ENCODE assay signal across 16 mouse cellular contexts in the genomic region with DNA sequence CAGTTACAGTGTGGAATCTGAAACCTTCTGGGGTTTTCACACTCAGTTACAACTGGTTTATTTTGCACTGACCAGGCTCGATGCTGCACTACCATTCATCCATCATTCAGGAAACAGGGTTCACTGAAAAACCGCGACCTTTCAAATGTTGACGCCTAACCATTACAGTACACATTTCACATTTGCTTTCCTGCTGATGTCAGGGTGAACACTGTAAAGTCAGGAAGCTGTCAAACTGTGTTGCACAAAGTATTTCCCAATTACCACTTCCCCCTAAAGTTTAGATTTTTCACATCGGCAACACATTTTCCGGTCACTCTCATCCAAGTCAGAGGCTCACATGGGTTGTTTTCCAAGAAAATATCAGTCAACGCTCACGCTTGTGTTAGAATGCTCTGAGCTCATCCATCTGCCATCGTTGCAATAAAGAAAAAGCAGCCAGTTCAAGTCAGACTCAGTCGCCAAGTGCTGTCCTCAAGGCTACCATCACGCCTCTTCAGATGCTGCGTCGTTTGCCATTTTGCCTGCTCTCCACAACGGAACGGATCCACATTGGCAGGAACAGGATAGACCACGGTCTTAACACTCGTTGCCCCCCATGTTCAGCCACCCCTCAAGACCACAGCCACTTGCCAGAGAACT. TPM values are rescaled to one million over a fixed set of nuclear protein-coding genes. Genes with fewer than 3 reads are reported as not detected.
A peak's percentile ranks its signal among the peaks of the same experiment; 100 is the strongest.
DNase-seq lines count a peak whose midpoint lies in the region; ATAC-seq and TF ChIP-seq lines count a peak whose summit lies in the region.
"Had no signal": no experiment of that assay in that cellular context is flagged by ENCODE, and none has a peak within 500 bp of the region (broad histone marks: within the 10 kb centered on the region; RNA-seq: fewer than 3 reads in every experiment).

No protein-coding gene starts in this region.

- 67% methylated on average over 17 of the region's 17 CpGs for WGBS in forebrain, postnatal 0 days
- WGBS in forebrain, embryonic 10.5 days = 91% methylated on average over 17 of the region's 17 CpGs
- 40% methylated on average over 17 of the region's 17 CpGs for WGBS in lung, embryonic 14.5 days
- 50% methylated on average over 17 of the region's 17 CpGs for WGBS in lung, adult 2 months
- 82% methylated on average over 17 of the region's 17 CpGs for WGBS in forebrain, embryonic 15.5 days

- no peaks in the 10 kb centered on the region for H3K4me1 ChIP-seq in forebrain, postnatal 0 days (ENCODE audit: insufficient read depth)
- no peaks in the 10 kb centered on the region for H3K4me1 ChIP-seq in forebrain, embryonic 10.5 days
- no peaks in the 10 kb centered on the region for H3K4me1 ChIP-seq in lung, embryonic 14.5 days (ENCODE audit: insufficient read depth)
- H3K4me1 ChIP-seq in lung, adult 2 months (ENCODE audit: control insufficient read depth, insufficient read depth, low read length) = no peaks in the 10 kb centered on the region
- no peaks in the 10 kb centered on the region for H3K4me1 ChIP-seq in forebrain, embryonic 15.5 days
- H3K4me1 ChIP-seq: embryonic facial prominence, embryonic 12.5 days; forebrain, embryonic 13.5 days; midbrain, embryonic 12.5 days; neural tube, embryonic 13.5 days had no signal

- no peak overlapping the region for H3K4me3 ChIP-seq in forebrain, postnatal 0 days (ENCODE audit: low read depth, low read length)
- H3K4me3 ChIP-seq in forebrain, embryonic 10.5 days = no peak overlapping the region
- H3K4me3 ChIP-seq in lung, embryonic 14.5 days (ENCODE audit: low read depth, low read length) = no peak overlapping the region
- no peak overlapping the region for H3K4me3 ChIP-seq in lung, adult 2 months (replicated peaks; ENCODE audit: extremely low read depth, low read depth, low read length)
- H3K4me3 ChIP-seq in forebrain, embryonic 15.5 days = no peak overlapping the region
- H3K4me3 ChIP-seq: embryonic facial prominence, embryonic 12.5 days; forebrain, embryonic 13.5 days; midbrain, embryonic 12.5 days; neural tube, embryonic 13.5 days had no signal

- TF ChIP-seq POLR2A in lung, adult 2 months (IDR thresholded peaks at IDR 0.05; ENCODE audit: borderline replicate concordance, extremely low read depth, low read depth, low read length) = no peak

- H3K9ac ChIP-seq in forebrain, postnatal 0 days = no peak overlapping the region
- H3K9ac ChIP-seq in lung, embryonic 14.5 days = no peak overlapping the region
- no peak overlapping the region for H3K9ac ChIP-seq in forebrain, embryonic 15.5 days (replicated peaks)
- H3K9ac ChIP-seq: embryonic facial prominence, embryonic 12.5 days; forebrain, embryonic 13.5 days; midbrain, embryonic 12.5 days; neural tube, embryonic 13.5 days had no signal

- ATAC-seq in forebrain, postnatal 0 days = peak; percentile 63
- ATAC-seq in lung, embryonic 14.5 days (ENCODE audit: insufficient read depth) = peak; percentile 59
- peak; percentile 65 for ATAC-seq in neutrophil, adult 5-6 weeks (ENCODE audit: extremely low read depth, insufficient number of reproducible peaks, low FRiP score, poor library complexity, severe bottlenecking)
- ATAC-seq in forebrain, embryonic 15.5 days (replicated peaks) = no peak
- ATAC-seq: forebrain, embryonic 13.5 days had no signal

- H3K27ac ChIP-seq in forebrain, postnatal 0 days (ENCODE audit: low read depth, low read length) = no peak overlapping the region
- H3K27ac ChIP-seq in forebrain, embryonic 10.5 days = no peak overlapping the region
- no peak overlapping the region for H3K27ac ChIP-seq in lung, embryonic 14.5 days (ENCODE audit: low read depth)
- no peak overlapping the region for H3K27ac ChIP-seq in forebrain, embryonic 15.5 days (replicated peaks)
- H3K27ac ChIP-seq: embryonic facial prominence, embryonic 12.5 days; forebrain, embryonic 13.5 days; midbrain, embryonic 12.5 days; neural tube, embryonic 13.5 days had no signal

- H3K4me2 ChIP-seq in forebrain, postnatal 0 days (ENCODE audit: low read depth) = no peak overlapping the region
- no peak overlapping the region for H3K4me2 ChIP-seq in lung, embryonic 14.5 days
- no peak overlapping the region for H3K4me2 ChIP-seq in forebrain, embryonic 15.5 days (replicated peaks)
- H3K4me2 ChIP-seq: embryonic facial prominence, embryonic 12.5 days; forebrain, embryonic 13.5 days; liver, embryonic 11.5 days; midbrain, embryonic 12.5 days; neural tube, embryonic 13.5 days had no signal

- H3K9me3 ChIP-seq in forebrain, postnatal 0 days (ENCODE audit: low read length) = no peaks in the 10 kb centered on the region
- H3K9me3 ChIP-seq in forebrain, embryonic 10.5 days = no peaks in the 10 kb centered on the region
- H3K9me3 ChIP-seq in lung, embryonic 14.5 days (ENCODE audit: low read depth, low read length) = no peaks in the 10 kb centered on the region
- no peaks in the 10 kb centered on the region for H3K9me3 ChIP-seq in forebrain, embryonic 15.5 days
- H3K9me3 ChIP-seq: embryonic facial prominence, embryonic 12.5 days; forebrain, embryonic 13.5 days; midbrain, embryonic 12.5 days; neural tube, embryonic 13.5 days had no signal

- no peak for TF ChIP-seq CTCF in forebrain, postnatal 0 days (IDR thresholded peaks at IDR 0.05; ENCODE audit: low read depth)
- no peak for TF ChIP-seq CTCF in lung, embryonic 14.5 days (IDR thresholded peaks at IDR 0.05; ENCODE audit: low read depth)
- TF ChIP-seq CTCF in lung, adult 2 months (IDR thresholded peaks at IDR 0.05; ENCODE audit: insufficient read depth, low read length) = no peak

- no peaks in the 10 kb centered on the region for H3K36me3 ChIP-seq in forebrain, postnatal 0 days (ENCODE audit: insufficient read depth)
- H3K36me3 ChIP-seq in forebrain, embryonic 10.5 days (replicated peaks) = no peaks in the 10 kb centered on the region
- no peaks in the 10 kb centered on the region for H3K36me3 ChIP-seq in lung, embryonic 14.5 days (ENCODE audit: insufficient read depth)
- H3K36me3 ChIP-seq in forebrain, embryonic 15.5 days = no peaks in the 10 kb centered on the region
- H3K36me3 ChIP-seq: embryonic facial prominence, embryonic 12.5 days; midbrain, embryonic 12.5 days; neural tube, embryonic 13.5 days had no signal

- DNase-seq in forebrain, postnatal 0 days = peak; percentile 5
- DNase-seq in forebrain, embryonic 10.5 days (ENCODE audit: extremely low spot score, low spot score) = no peak
- DNase-seq in lung, embryonic 14.5 days = peak; percentile 67
- no peak for DNase-seq in lung, adult 2 months
- DNase-seq in lung, postnatal 10 days = peak; percentile 50
- no peak for DNase-seq in adrenal gland, postnatal 36 days
- DNase-seq: cerebellum, adult 11-12 months; gastrocnemius, postnatal 14 days; thymus, adult 18-20 months had no signal

- H3K27me3 ChIP-seq in forebrain, postnatal 0 days (ENCODE audit: insufficient read depth, low read length) = no peaks in the 10 kb centered on the region
- 0 out of 2 replicates have a peak, but pooled peaks cover 11% of the 10 kb centered on the region for H3K27me3 ChIP-seq in forebrain, embryonic 10.5 days (ENCODE audit: poor library complexity, severe bottlenecking)
- H3K27me3 ChIP-seq in lung, embryonic 14.5 days (ENCODE audit: insufficient read depth, low read length) = no peaks in the 10 kb centered on the region
- H3K27me3 ChIP-seq in forebrain, embryonic 15.5 days = no peaks in the 10 kb centered on the region; the same call in 1 of the 2 replicates
- H3K27me3 ChIP-seq: embryonic facial prominence, embryonic 12.5 days; forebrain, embryonic 13.5 days; neural tube, embryonic 13.5 days had no signal

RNA-seq across cellular contexts. Expression of a gene that starts 8.7 kb away (rescaled TPM):
- total RNA-seq in forebrain, postnatal 0 days (2014; rRNA removed) = 1.2 TPM in 2 replicates
- 0.42 and 0.53 TPM in 2 replicates for polyA plus RNA-seq in forebrain, postnatal 0 days (2015; fragmentation: Nextera tagmentation; extraction: Ambion mirVana)
- polyA plus RNA-seq in forebrain, embryonic 10.5 days (2016; fragmentation: Nextera tagmentation; extraction: Ambion mirVana) = 3.6 and 4.7 TPM in 2 replicates
- 0.86 and 0.96 TPM in 2 replicates for polyA plus RNA-seq in lung, embryonic 14.5 days (2014; fragmentation: Nextera tagmentation; extraction: Ambion mirVana)
- polyA plus RNA-seq in lung, adult 2 months (2012; rRNA removed) = 0.10 TPM in 1 of 2 replicates, not detected in the other
- not detected in 2 replicates for total RNA-seq in neutrophil, adult 5-6 weeks (2017)
- 1.4 and 1.5 TPM in 2 replicates for polyA plus RNA-seq in forebrain, embryonic 15.5 days (2015; fragmentation: Nextera tagmentation; extraction: Ambion mirVana)
- total RNA-seq in adrenal gland, postnatal 36 days (2021) = 1 to 10 TPM in 1 of 2 experiments, under 1 TPM in 1; 0.79 to 3.7 TPM
- total RNA-seq: gastrocnemius, postnatal 14 days had no signal

RNA-seq across cellular contexts. Expression of a gene that starts 43.8 kb away (rescaled TPM):
- total RNA-seq in forebrain, postnatal 0 days (2014; rRNA removed) = 2.8 TPM in 2 replicates
- polyA plus RNA-seq in forebrain, postnatal 0 days (2015; fragmentation: Nextera tagmentation; extraction: Ambion mirVana) = 8.6 and 9.3 TPM in 2 replicates
- 26.8 and 29.4 TPM in 2 replicates for polyA plus RNA-seq in forebrain, embryonic 10.5 days (2016; fragmentation: Nextera tagmentation; extraction: Ambion mirVana)
- polyA plus RNA-seq in lung, embryonic 14.5 days (2014; fragmentation: Nextera tagmentation; extraction: Ambion mirVana) = 20.2 and 24.7 TPM in 2 replicates
- 1.7 and 2.9 TPM in 2 replicates for polyA plus RNA-seq in lung, adult 2 months (2012; rRNA removed)
- total RNA-seq in neutrophil, adult 5-6 weeks (2017) = 3.6 and 4.2 TPM in 2 replicates
- polyA plus RNA-seq in forebrain, embryonic 15.5 days (2015; fragmentation: Nextera tagmentation; extraction: Ambion mirVana) = 8.3 and 8.8 TPM in 2 replicates
- 10 to 100 TPM; 13.9 to 20.8 TPM for total RNA-seq in adrenal gland, postnatal 36 days (2021)

Comparison
In these comparisons a context has a peak if more than half of its experiments do, and no peak if none do; other contexts are left out.
1. DNase-seq: peak in forebrain, postnatal 0 days (single experiment), lung, embryonic 14.5 days (single experiment) and lung, postnatal 10 days (single experiment); none in forebrain, embryonic 10.5 days (single experiment), lung, adult 2 months (single experiment) and adrenal gland, postnatal 36 days (0 of 2).